1 mouse cellular context compared by ENCODE assay signal in the genomic region with DNA sequence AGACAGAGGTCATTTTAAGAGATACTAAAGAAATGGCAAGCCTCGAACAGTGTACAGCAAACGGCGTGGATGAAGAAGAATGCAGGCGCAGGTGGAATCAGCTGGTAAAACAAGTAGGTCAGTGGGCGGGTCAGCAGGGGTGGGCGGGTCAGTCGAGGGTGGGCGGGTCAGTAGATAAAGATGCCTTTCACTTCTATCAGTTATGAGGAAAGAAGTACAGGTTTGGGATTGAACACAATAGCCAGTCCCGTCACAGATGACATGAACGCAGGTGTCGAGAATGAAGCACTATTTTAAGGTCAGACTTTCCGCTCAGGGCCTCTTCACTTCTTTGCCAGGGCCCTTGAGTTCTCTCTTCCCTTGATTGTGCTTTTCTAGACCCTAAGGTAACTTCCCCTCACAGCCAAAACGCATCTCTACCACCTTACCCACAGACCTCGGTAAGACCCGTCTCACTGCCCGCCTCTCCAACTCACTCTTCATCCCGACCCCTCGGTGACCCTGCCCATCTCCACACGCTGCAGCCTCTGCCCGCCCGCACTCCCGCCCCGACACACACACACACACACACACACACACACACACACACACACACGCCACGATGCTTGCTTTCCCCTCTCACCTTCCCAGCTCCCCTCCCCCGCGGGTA.
TF ChIP-seq lines count a peak whose summit lies in the region.

No protein-coding gene starts in this region.

TF ChIP-seq in MEL, 35 proteins besides CTCF, POLR2A, EP300 and RAD21 (continued from another document):
- no peak for TF ChIP-seq TCF12 (IDR thresholded peaks at IDR 0.05; ENCODE audit: low read depth, low read length)
- TF ChIP-seq POLR2AphosphoS5 (IDR thresholded peaks at IDR 0.05; ENCODE audit: borderline replicate concordance, low read depth, low read length) = no peak
- TF ChIP-seq GATA1 (IDR thresholded peaks at IDR 0.05; ENCODE audit: low read depth, low read length) = no peak
- no peak for TF ChIP-seq MAFK (IDR thresholded peaks at IDR 0.05; ENCODE audit: borderline replicate concordance, low read depth, low read length)
- TF ChIP-seq KAT2A (conservative IDR thresholded peaks at IDR 0.05; ENCODE audit: low read depth, low read length) = no peak
- TF ChIP-seq MEF2A (IDR thresholded peaks at IDR 0.05; ENCODE audit: extremely low read depth, insufficient replicate concordance, low read depth, low read length, poor library complexity, severe bottlenecking) = no peak
- no peak for TF ChIP-seq MYC (IDR thresholded peaks at IDR 0.05; ENCODE audit: low read depth, low read length)
- no peak for TF ChIP-seq MXI1 (IDR thresholded peaks at IDR 0.05; ENCODE audit: low read depth, low read length)
- no peak for TF ChIP-seq NRF1 (IDR thresholded peaks at IDR 0.05; ENCODE audit: insufficient read depth, low read depth, low read length, poor library complexity, severe bottlenecking)
